Mouse (Mus musculus): Measurements from ENCODE around the gene Rnf43. TPM values are rescaled to one million over a fixed set of nuclear protein-coding genes. Genes with fewer than 3 reads are reported as not detected.

The Rnf43 gene
- polyA plus RNA-seq, 1 experiment from 2014 or later = 3.2 TPM

DNA sequence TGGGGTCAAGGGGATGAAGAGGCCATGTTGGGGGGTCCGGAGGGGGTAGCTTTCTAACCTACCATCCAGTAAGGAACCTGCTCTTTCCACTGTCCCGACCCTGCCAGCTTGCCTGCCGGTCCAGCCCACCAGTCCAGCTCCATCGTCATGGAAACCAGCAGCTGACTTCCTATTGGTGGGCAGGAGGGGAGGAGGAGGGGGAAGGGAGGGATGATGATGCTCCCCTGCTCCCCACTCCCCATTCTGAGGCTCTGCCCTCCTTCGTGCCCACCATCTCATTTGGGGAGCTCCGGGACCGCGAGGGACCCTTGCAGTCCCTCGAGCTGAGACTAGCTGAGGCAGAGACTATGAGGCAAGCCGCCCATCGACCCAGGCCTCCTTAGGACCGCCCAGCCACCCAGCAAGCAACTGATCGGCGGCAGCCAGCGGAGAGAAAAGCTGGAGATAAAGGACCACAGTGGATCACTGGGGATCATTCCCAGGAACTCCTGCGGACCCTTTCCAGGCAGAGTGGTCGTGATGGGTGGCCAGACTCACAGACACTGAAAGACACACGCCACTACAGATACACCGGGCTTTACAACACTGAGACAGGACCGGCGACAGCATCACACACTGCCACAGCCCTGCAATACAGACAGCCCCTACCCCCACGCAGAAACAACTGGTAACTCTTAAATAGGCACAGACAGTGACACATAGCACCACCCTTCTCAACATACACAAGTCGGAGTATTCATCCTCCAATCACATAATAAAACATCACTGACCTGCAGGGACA lies 98.0 kb downstream of the Rnf43 start, which contains the start of gene Tspoap1:
Gene Tspoap1, plus strand, starts transcription at position 241 of the 781 bp plus-strand sequence.
- no peaks in the 10 kb centered on the region for H3K36me3 ChIP-seq (replicated peaks)
- H3K27ac ChIP-seq (replicated peaks) = no peak within 1 kb of the TSS
- H3K9me3 ChIP-seq = no peaks in the 10 kb centered on the region
- H3K4me1 ChIP-seq = peaks cover 28% of the 10 kb centered on the region
- 7% methylated on average over 23 of the region's 23 CpGs for WGBS
- H3K27me3 ChIP-seq (replicated peaks; ENCODE audit: low read depth, poor library complexity, severe bottlenecking) = peaks cover 70% of the 10 kb centered on the region
- peak; percentile 57 for DNase-seq (ENCODE audit: low spot score)
- peak within 1 kb of the TSS; percentile 41 for H3K4me3 ChIP-seq

DNA sequence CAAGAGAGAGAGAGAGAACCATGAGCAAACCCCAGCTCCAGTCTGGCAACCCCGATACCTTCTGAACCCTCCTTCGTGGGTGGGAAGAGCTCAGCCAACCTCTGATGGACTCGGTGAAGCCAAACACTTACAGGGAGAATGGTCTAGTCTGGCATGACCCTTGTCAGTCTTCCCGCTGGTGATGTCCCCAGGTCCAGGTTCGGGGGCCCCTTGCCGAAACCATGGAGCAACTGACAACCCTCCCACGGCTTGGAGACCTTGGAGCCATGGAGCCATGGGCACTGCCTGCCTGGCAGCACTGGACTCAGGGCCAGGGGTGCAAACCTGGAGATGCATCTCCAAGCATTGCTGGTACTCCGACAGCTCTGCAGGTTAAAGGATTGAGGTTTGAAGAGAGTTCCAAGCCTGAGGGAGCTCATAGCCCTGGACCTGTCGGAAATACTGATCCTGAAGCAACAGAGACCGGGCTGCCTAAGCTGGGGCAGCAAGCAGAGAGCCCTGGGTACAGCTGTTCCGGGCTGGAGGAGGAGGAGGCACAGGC lies 98.7 kb downstream of the Rnf43 start:
- no peak overlapping the region for H3K4me3 ChIP-seq
- H3K36me3 ChIP-seq (replicated peaks) = no peaks in the 10 kb centered on the region

DNA sequence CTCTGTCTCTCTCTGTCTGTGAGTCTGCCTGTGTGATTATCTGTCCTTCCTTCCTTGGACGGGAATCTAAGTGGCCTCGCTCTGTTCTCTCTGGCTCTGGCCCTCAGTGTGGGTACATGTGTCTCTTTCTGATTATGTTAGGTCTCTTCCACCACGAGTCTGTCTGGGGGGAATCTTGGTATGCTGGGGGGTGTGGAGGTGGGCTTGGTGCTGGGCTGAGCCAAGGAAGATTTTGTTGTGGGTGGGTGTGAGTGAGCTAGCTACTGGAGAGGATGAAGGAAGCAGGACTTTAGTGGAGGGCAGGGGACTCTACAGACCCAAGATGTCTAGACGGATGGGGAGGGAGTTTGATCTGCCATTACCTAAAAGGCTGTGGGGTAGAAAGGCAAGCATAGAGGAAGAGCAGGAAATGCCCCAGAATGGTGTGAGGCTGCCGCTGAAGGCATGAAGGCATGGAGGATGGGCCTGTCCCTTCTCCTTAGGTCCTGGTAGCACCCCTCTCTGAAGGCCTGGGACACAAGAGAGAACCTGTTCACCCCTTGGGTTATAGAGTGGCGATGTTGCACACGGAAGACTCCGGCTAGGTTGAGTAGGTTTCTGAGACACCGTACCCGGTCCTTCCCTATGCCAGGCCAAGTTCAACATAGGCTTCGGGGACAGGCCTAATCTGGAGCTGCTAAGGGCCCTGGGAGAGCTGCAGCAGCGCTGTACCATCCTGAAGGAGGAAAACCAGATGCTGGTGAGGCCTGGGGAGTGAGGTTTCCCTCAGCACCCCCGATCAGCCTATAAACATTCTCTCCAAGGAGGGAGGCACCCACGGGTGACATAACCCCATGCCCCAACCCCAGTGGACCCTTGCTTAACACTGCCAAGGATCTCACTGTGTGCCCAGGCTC lies 99.5 kb downstream of the Rnf43 start:
- Histone ChIP-seq H3K4me3 (0 out of 2 replicates have a peak overlapping the region, but pooled peaks have one; percentile 3), H3K4me1 (peaks cover 28% of the 10 kb centered on the region), H3K36me3 (replicated peaks) (no peaks in the 10 kb centered on the region), H3K27ac (replicated peaks) (no peak overlapping the region), H3K27me3 (replicated peaks; ENCODE audit: low read depth, poor library complexity, severe bottlenecking) (peaks cover 85% of the 10 kb centered on the region), H3K9me3 (no peaks in the 10 kb centered on the region)
- WGBS = 77% methylated on average over 14 of the region's 14 CpGs
- DNase-seq (ENCODE audit: low spot score) = no peak

More for the DNA sequence above, 98.7 kb downstream of the Rnf43 start:
- Histone ChIP-seq H3K27me3 (replicated peaks; ENCODE audit: low read depth, poor library complexity, severe bottlenecking) (peaks cover 77% of the 10 kb centered on the region), H3K27ac (replicated peaks) (no peak overlapping the region), H3K9me3 (no peaks in the 10 kb centered on the region), H3K4me1 (peaks cover 28% of the 10 kb centered on the region)
- DNase-seq (ENCODE audit: low spot score) = no peak
- WGBS = 62% methylated on average over 11 of the region's 11 CpGs

DNA sequence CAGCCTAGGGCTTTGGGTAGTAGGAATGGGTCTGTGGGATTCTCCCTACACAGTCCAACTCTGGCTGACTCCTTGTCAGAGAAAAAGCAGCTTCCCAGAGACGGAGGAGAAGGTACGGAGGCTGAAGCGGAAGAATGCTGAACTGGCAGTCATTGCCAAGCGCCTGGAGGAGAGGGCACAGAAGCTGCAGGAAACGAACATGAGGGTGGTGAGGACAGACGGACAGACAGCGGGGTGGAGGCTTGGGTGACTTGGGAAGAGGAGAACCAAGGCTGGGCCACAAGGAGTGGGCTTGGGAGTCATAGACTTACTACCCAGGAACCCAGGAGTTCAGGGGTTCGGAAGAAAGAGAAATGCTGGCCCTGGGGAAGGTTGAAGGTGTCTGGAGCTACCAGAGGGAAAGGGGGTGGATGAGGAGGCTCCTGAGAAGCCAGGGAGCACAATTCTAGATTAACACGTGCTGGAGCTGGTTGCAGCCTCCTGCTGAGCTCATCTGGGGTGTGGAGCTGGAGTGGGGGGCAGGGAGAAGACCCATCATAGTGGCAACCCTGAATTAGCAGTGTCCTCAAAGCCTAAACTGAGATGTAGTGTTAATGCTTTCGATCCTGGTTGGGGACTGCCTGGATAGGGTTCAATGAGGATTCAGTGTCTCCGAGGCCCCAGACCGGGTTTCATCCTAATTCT lies 100.3 kb downstream of the Rnf43 start:
- Histone ChIP-seq H3K27ac (replicated peaks) (no peak overlapping the region), H3K4me3 (peak overlapping the region; percentile 70), H3K36me3 (replicated peaks) (no peaks in the 10 kb centered on the region), H3K27me3 (replicated peaks; ENCODE audit: low read depth, poor library complexity, severe bottlenecking) (peaks cover 92% of the 10 kb centered on the region), H3K4me1 (peaks cover 28% of the 10 kb centered on the region), H3K9me3 (no peaks in the 10 kb centered on the region)
- DNase-seq (ENCODE audit: low spot score) = no peak
- WGBS = 39% methylated on average over 12 of the region's 12 CpGs

DNA sequence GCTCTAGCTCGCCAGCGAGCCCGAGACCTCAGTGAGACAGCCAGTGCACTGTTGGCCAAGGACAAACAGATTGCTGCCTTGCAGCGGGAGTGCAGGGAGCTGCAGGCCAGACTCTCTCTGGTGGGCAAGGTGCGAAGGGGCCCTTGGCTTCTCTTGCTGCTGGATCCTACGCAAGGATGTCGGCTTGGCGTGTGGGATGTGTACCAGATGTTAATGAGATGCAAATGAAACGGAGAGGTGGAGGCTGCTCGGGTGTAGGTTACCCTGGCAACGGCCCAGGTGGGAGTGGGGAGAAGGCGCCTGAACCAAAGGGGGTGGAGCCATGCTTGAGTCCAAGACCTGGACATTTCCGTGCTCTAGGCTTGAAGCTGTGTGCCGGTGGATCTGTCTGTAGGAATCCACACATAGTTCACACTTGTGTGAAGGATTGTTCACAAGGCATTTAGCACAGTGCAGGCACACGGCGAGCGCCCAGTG lies 101.0 kb downstream of the Rnf43 start:
- H3K27me3 ChIP-seq (replicated peaks; ENCODE audit: low read depth, poor library complexity, severe bottlenecking) = peaks cover 99% of the 10 kb centered on the region
- H3K27ac ChIP-seq (replicated peaks) = peak overlapping the region; percentile 78
- no peaks in the 10 kb centered on the region for H3K36me3 ChIP-seq (replicated peaks)
- H3K4me1 ChIP-seq = peaks cover 28% of the 10 kb centered on the region
- peak overlapping the region; percentile 70 for H3K4me3 ChIP-seq
- 2% methylated on average over 17 of the region's 17 CpGs for WGBS
- H3K9me3 ChIP-seq = no peaks in the 10 kb centered on the region
- peak; percentile 72 for DNase-seq (ENCODE audit: low spot score)

DNA sequence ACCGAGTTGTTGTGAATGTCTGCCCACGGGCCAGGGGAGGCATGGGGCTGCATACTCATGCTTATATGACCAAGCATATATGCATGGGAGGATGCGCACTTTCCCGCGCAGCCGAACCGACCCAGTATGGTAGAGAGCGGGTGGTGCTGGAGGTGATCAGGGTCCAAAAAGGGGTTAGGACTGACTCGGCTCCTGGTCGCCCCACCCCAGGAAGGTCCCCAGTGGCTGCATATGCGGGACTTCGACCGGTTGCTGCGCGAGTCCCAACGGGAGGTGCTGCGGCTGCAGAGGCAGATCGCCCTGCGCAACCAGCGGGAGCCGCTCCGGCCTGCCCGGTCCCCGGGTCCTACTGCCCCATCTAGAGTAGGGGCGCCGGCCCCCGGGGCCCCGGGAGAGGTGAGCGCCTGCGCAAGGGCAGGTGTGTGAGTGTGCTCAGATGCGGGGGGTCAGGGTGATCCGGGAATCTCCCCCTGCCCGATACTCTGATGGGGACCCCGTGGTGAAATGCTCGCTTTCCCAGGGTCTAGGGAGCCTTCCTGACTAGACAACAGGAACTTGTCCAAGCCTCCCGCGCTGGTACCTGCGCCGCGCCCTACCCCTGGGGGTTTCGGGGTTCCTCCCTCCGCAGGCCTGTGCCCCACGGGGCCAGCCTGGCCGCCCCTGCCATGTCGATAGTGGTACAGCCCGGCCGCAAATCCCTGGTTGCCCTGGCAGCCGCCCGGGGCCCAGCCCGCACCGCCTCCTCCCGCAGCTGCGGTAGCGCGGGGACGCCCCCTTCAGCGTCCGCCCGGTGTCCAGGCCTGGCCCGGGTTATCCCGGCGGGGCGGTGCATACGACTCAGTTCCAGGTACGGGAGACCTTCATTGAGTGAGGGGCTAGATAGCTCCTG lies 101.7 kb downstream of the Rnf43 start:
- H3K9me3 ChIP-seq = no peaks in the 10 kb centered on the region
- WGBS = under 1% methylated on average over 65 of the region's 65 CpGs
- peaks cover 94% of the 10 kb centered on the region for H3K27me3 ChIP-seq (replicated peaks; ENCODE audit: low read depth, poor library complexity, severe bottlenecking)
- H3K4me3 ChIP-seq = peak overlapping the region; percentile 70
- H3K4me1 ChIP-seq = peaks cover 28% of the 10 kb centered on the region
- peak overlapping the region; percentile 78 for H3K27ac ChIP-seq (replicated peaks)
- DNase-seq (ENCODE audit: low spot score) = peak; percentile 66
- no peaks in the 10 kb centered on the region for H3K36me3 ChIP-seq (replicated peaks)

DNA sequence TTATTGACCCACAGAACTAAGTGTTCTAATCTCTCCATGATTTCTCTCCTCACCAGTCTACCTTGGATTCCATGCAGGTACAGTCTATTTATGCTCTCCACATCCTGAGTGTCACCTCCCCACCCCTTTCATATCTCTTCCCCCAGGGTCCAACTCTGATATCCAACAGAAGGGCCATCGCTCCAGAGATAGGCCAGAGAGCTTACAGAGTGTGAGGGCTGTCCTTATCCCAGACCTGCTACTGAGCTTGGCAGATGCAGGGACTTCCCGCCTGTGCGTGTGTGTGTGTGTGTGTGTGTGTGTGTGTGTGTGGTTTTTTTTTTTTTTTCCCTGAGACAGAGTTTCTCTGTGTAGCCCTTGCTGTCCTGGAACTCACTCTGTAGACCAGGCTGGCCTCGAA lies 106.2 kb downstream of the Rnf43 start:
- 89% methylated on average over 4 of the region's 4 CpGs for WGBS
- Histone ChIP-seq H3K4me3 (no peak overlapping the region), H3K4me1 (peaks cover 12% of the 10 kb centered on the region), H3K9me3 (no peaks in the 10 kb centered on the region), H3K27ac (replicated peaks) (no peak overlapping the region), H3K27me3 (replicated peaks; ENCODE audit: low read depth, poor library complexity, severe bottlenecking) (peaks cover 51% of the 10 kb centered on the region), H3K36me3 (replicated peaks) (no peaks in the 10 kb centered on the region)
- DNase-seq (ENCODE audit: low spot score) = no peak

DNA sequence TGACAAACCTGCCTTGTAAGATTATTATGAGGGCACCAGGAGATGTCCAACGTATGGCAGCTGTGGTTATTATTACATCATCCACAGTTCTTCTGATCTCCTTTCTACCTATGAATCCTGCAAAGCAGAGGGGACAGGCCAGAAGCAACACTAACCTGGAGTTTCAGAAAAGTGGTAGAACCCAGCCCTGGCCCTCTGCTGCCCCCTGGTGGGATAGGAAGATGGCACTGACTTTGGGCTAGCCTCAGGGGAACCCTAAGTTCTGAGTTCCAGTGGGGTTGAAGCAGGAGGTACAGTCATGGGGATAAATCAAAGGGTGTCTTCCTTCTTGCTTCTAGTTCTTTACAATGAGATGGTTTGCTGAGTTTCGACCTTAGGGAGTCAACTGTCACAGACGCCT lies 108.5 kb downstream of the Rnf43 start:
- no peaks in the 10 kb centered on the region for H3K9me3 ChIP-seq
- H3K4me3 ChIP-seq = no peak overlapping the region
- peaks cover 6% of the 10 kb centered on the region; the same call in 1 of the 2 replicates for H3K4me1 ChIP-seq
- 58% methylated on average over 3 of the region's 3 CpGs for WGBS
- H3K36me3 ChIP-seq (replicated peaks) = no peaks in the 10 kb centered on the region
- H3K27ac ChIP-seq (replicated peaks) = no peak overlapping the region
- H3K27me3 ChIP-seq (replicated peaks; ENCODE audit: low read depth, poor library complexity, severe bottlenecking) = peaks cover 36% of the 10 kb centered on the region
- DNase-seq (ENCODE audit: low spot score) = peak; percentile 75

DNA sequence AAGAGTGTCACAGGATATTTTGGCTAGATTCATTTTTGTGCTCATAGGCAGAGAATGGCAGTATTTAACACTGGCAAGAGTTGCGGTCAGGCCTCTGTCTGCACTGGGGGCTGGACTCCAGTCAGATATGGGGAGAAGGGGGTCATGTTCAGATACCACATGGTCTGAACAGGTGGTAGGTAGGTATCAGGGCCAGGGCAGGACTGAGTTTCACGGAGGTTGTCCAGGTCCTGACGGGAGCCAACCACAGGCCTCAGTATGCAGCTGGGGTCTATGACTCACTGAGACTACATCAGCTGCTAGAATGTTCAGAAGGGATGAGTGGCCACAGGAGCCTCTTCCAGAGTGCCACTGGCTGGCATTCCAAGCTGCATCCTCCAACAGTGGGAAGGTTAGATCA lies 109.8 kb downstream of the Rnf43 start:
- H3K27ac ChIP-seq (replicated peaks) = no peak overlapping the region
- H3K9me3 ChIP-seq = no peaks in the 10 kb centered on the region
- no peaks in the 10 kb centered on the region for H3K36me3 ChIP-seq (replicated peaks)
- no peak for DNase-seq (ENCODE audit: low spot score)
- WGBS = 86% methylated on average over 3 of the region's 3 CpGs
- H3K4me1 ChIP-seq = peaks cover 11% of the 10 kb centered on the region
- H3K27me3 ChIP-seq (replicated peaks; ENCODE audit: low read depth, poor library complexity, severe bottlenecking) = peaks cover 34% of the 10 kb centered on the region
- H3K4me3 ChIP-seq = no peak overlapping the region

DNA sequence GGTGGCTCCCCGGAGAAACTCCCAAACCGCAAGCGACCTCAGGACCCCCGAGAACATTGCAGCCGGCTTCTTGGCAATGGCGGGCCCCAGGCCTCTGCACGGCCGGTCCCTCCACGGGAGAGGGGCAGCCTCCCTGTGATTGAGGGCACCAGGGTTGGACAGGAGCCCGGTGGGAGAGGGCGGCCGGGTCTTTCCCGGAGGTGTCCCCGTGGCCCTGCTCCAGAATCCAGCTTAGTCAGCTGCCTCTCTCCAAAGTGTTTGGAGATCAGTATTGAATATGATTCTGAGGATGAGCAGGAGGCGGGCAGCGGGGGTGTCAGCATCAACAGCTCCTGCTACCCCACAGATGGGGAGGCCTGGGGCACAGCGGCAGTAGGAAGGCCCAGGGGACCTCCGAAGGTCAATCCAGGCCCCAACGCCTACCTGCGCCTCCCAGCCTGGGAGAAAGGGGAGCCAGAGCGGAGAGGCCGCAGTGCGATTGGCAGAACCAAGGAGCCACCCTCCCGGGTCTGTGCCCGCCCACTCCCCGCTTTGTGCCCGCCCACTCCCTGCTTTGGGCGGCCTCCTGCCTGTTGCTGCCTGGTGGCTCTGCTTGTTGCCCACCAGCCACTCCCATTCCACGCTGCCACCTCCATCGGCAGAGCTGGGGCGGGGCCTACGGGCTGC lies 115.7 kb downstream of the Rnf43 start:
- Histone ChIP-seq H3K4me1 (peaks cover 32% of the 10 kb centered on the region), H3K27me3 (replicated peaks; ENCODE audit: low read depth, poor library complexity, severe bottlenecking) (peaks cover 69% of the 10 kb centered on the region), H3K36me3 (replicated peaks) (no peaks in the 10 kb centered on the region), H3K9me3 (no peaks in the 10 kb centered on the region), H3K4me3 (peak overlapping the region; percentile 60), H3K27ac (replicated peaks) (peak overlapping the region; percentile 82)
- WGBS = 7% methylated on average over 32 of the region's 32 CpGs
- DNase-seq (ENCODE audit: low spot score) = peak; percentile 91

DNA sequence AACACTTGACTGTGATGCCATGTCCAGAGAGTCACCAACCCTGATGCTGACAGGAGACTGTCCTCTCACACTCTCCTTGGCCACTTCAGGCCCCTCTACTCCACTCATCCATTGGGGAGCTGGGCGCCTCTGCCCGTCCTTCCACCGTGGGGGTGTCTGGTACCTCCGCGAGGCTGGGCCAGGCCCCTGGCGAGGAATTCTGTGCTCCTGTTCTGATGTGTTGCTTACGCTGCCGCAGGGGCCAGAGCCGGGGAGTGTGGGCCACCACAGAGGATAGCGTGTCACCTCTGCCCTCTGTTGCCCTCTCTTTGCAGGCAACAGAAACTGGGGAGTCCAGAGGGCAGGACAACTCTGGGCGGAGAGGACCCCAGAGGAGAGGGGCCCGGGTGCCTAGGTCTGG lies 116.4 kb downstream of the Rnf43 start:
- DNase-seq (ENCODE audit: low spot score) = no peak
- WGBS = 37% methylated on average over 12 of the region's 12 CpGs
- Histone ChIP-seq H3K36me3 (replicated peaks) (no peaks in the 10 kb centered on the region), H3K9me3 (no peaks in the 10 kb centered on the region), H3K27me3 (replicated peaks; ENCODE audit: low read depth, poor library complexity, severe bottlenecking) (peaks cover 69% of the 10 kb centered on the region), H3K27ac (replicated peaks) (peak overlapping the region; percentile 82), H3K4me3 (peak overlapping the region; percentile 60), H3K4me1 (peaks cover 32% of the 10 kb centered on the region)
